Mouse (Mus musculus): ENCODE results near the gene Thada. TPM values are rescaled to one million over a fixed set of nuclear protein-coding genes. Genes with fewer than 3 reads are reported as not detected.

Gene Thada
- total RNA-seq, 1 experiment from 2014 or later = 48.0 TPM

DNA sequence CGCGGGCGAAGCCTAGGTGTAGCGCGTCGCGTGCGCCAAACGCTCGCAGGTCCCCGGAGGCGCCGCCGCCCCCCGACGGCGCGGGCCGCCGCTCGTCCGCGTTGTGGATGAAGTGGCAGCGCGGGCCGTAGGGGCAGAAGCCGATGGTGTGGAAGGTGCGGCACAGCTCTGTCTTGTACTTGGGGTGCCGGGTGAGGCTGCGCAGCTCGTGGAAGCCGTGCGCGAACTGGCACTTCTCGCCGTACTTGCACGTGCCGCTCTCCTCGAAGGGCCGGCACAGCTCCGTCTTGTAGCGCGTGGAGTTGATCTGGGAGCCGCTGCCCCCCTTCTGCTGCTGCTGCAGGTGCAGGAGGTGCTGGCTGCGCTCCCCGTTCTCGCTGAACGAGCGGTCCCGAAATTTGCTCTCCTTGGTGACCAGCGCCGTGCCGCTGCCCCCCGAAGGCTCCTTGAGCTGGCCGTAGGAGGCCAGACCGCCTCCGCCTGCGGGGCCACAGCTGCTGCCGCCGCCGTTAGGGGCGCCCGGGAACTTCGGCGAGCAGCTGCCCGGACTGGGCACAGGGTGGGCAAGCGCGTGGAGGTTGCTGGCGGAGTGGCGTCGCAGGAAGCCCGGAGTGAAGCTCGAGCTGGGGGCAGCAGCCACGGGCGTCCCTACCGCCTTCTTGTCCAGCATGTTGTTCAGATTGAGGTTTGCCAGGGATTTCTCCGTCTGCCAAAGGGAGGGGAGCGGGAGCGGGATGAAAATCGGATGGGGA, 279.4 kb downstream of the Thada start:
- ATAC-seq (ENCODE audit: extremely low read depth, insufficient number of reproducible peaks, low FRiP score, poor library complexity, severe bottlenecking) = no peak

GRCm38 (mm10) chr17:84185581-84186450, 280.2 kb downstream of the Thada start:
- no peak for ATAC-seq (ENCODE audit: extremely low read depth, insufficient number of reproducible peaks, low FRiP score, poor library complexity, severe bottlenecking)

DNA sequence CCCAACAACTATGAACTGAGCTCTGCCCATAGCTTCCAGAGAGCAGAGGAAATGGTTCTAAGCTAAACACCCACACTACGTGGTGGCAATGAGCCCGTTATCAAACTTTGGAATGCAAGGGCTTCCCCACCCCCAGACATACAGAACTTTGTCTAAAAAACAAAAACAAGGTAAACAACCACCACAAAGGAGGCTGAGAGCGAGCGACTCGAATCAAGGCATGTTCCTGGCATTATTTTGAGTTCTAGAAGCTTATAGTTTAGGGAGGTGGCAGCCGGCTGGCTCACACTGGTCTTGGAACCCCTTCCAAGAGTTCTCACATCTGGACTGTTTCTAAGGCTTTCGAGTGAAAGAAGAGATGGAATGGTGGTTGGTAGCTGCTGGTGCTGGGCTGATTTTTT, 281.0 kb downstream of the Thada start:
- ATAC-seq (ENCODE audit: extremely low read depth, insufficient number of reproducible peaks, low FRiP score, poor library complexity, severe bottlenecking) = no peak

- peak; percentile 21 for ATAC-seq (ENCODE audit: extremely low read depth, insufficient number of reproducible peaks, low FRiP score, poor library complexity, severe bottlenecking)
Observed at GRCm38 (mm10) chr17:84183291-84183781, 282.7 kb downstream of the Thada start.

GRCm38 (mm10) chr17:84182311-84183271, 283.4 kb downstream of the Thada start:
- no peak for ATAC-seq (ENCODE audit: extremely low read depth, insufficient number of reproducible peaks, low FRiP score, poor library complexity, severe bottlenecking)

GRCm38 (mm10) chr17:84181502-84182310, 284.3 kb downstream of the Thada start:
- peak; percentile 45 for ATAC-seq (ENCODE audit: extremely low read depth, insufficient number of reproducible peaks, low FRiP score, poor library complexity, severe bottlenecking)

- ATAC-seq (ENCODE audit: extremely low read depth, insufficient number of reproducible peaks, low FRiP score, poor library complexity, severe bottlenecking) = peak; percentile 56
Observed at GRCm38 (mm10) chr17:84180715-84181501, 285.1 kb downstream of the Thada start.

DNA sequence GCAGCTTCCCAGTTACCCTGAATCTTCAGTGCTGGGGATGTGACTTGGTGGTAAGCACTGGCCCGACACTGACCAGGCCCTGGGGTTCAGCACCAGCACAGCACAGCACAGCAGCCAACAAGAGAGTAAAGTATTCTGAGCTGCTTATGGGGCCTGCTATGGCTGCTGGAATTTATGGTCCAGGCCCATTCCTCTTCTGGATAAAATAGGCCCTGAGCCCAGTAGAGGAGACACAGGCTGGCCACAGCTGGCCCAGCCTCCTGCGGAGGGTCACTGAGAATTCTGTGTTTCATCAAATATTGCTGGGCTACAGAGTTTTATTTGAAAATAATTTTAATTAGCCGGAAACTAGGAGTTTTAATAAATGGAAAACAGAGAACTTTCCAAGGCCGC, 286.0 kb downstream of the Thada start:
- no peak for ATAC-seq (ENCODE audit: extremely low read depth, insufficient number of reproducible peaks, low FRiP score, poor library complexity, severe bottlenecking)

GRCm38 (mm10) chr17:84179026-84179972, 286.7 kb downstream of the Thada start:
- no peak for ATAC-seq (ENCODE audit: extremely low read depth, insufficient number of reproducible peaks, low FRiP score, poor library complexity, severe bottlenecking)

- ATAC-seq (ENCODE audit: extremely low read depth, insufficient number of reproducible peaks, low FRiP score, poor library complexity, severe bottlenecking) = no peak
Observed at GRCm38 (mm10) chr17:84177481-84177880, 288.5 kb downstream of the Thada start.

DNA sequence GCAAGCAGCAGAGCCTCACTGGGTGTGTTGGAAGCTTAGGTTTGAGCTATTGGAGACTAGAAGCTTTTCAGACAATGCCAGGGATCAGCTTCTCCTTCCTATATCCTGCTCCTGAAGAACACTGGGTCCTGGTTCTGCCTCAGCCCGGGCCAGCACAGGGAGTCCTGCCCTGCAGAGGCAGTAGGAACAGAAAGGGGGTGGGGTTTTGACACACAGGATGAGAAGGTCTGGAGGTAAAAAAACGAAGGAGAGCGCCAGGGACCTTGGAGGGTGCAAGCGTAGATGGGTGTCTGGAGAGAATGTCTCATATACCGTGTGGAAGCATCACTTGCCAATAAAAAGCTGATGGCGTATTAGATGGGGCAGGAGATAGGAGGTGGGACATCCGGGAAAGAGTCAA, 289.6 kb downstream of the Thada start:
- no peak for ATAC-seq (ENCODE audit: extremely low read depth, insufficient number of reproducible peaks, low FRiP score, poor library complexity, severe bottlenecking)

GRCm38 (mm10) chr17:84175196-84175595, 290.8 kb downstream of the Thada start:
- no peak for ATAC-seq (ENCODE audit: extremely low read depth, insufficient number of reproducible peaks, low FRiP score, poor library complexity, severe bottlenecking)

DNA sequence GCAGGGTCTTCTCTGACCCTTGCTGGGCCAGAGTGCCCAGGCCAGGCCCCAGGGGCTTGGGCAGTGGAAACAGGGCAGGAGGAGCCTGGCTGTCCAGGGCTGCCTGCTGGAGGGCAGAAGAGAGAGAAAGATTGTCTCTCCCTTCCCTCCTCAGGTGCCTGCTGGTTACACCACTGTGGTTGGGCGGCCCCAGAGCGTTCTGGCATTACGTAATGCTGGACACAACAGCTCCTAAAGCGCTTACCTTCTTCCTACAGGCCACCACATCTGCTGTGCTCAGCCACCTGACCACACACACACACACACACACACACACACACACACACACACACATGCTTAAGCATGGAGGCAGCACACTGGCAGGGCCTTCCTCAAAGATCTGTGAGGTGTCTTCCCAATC, 298.6 kb downstream of the Thada start:
- peak; percentile 74 for ATAC-seq (ENCODE audit: extremely low read depth, insufficient number of reproducible peaks, low FRiP score, poor library complexity, severe bottlenecking)

GRCm38 (mm10) chr17:84166135-84166860, 299.7 kb downstream of the Thada start:
- ATAC-seq (ENCODE audit: extremely low read depth, insufficient number of reproducible peaks, low FRiP score, poor library complexity, severe bottlenecking) = no peak

- no peak for ATAC-seq (ENCODE audit: extremely low read depth, insufficient number of reproducible peaks, low FRiP score, poor library complexity, severe bottlenecking)
Observed at GRCm38 (mm10) chr17:84165735-84166134, 300.3 kb downstream of the Thada start.

DNA sequence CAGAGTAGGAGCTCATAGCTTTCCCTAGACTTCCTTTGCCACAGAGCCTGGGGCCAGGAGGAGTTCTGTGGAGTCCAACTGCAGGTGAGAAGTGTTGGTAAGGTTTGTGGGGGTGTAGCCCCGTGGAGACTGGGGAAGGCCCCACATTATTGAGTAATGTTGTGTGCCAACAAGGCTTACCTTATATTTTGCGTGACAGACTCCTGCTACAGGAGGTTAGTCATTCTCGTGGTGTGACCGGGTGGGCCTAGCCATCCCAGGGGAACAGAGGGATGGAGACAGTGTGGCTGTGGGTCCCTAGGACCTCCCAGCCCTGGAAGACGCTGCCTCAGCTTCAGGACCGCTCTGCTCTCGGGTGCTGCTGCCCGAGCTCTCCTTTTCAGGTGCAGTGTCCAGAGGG, 301.9 kb downstream of the Thada start:
- no peak for ATAC-seq (ENCODE audit: extremely low read depth, insufficient number of reproducible peaks, low FRiP score, poor library complexity, severe bottlenecking)

All from neutrophil, adult 5-6 weeks (primary cell).